Mouse (Mus musculus) hindbrain, embryonic 12.5 days (tissue): ENCODE data around the gene Golph3l. TPM values are rescaled to one million over a fixed set of nuclear protein-coding genes. Genes with fewer than 3 reads are reported as not detected.
"Not testable (repeated sequence)": the region's sequence is repeated elsewhere in the genome, so short reads cannot be mapped to it uniquely, and the experiment has no call there.

Source experiments
- ATAC-seq: fragments of 200-750 bp; cut with Nextera tagmentation; 2 replicates; pipeline ENCODE4 v1.8.0; 2017; ENCODE audit warnings: moderate TSS enrichment; ENCODE audit not compliant: low FRiP score
- H3K27ac ChIP-seq: fragments of 300-500 bp; sonication (generic); 2 replicates; pipeline ENCODE4 v1.5.1; 2016; ENCODE audit warnings: mild to moderate bottlenecking
- H3K27me3 ChIP-seq: fragments of 300-500 bp; sonication (generic); 2 replicates; pipeline ENCODE4 v1.6.1; 2016; ENCODE audit warnings: mild to moderate bottlenecking
- H3K36me3 ChIP-seq: fragments of 300-500 bp; sonication (generic); 2 replicates; pipeline ENCODE4 v1.6.1; 2016; ENCODE audit warnings: mild to moderate bottlenecking
- H3K4me1 ChIP-seq: fragments of 300-500 bp; sonication (generic); 2 replicates; pipeline ENCODE4 v1.6.1; 2016
- H3K4me2 ChIP-seq: fragments of 300-500 bp; sonication (generic); replicated peaks from 2 replicates; pipeline ENCODE4 v1.6.1; 2016; ENCODE audit warnings: mild to moderate bottlenecking
- H3K4me3 ChIP-seq: fragments of 300-500 bp; sonication (generic); 2 replicates; pipeline ENCODE4 v1.5.1; 2016; ENCODE audit warnings: mild to moderate bottlenecking
- H3K9ac ChIP-seq: fragments of 300-500 bp; sonication (generic); 2 replicates; pipeline ENCODE4 v1.6.1; 2016; ENCODE audit warnings: mild to moderate bottlenecking, moderate library complexity
- H3K9me3 ChIP-seq: fragments of 300-500 bp; sonication (generic); replicated peaks from 2 replicates; pipeline ENCODE4 v1.6.1; 2016; ENCODE audit warnings: mild to moderate bottlenecking
- WGBS: fragments of 180-500 bp; shearing (Covaris S2); methylation state at CpG from one replicate; pipeline ENCODE4 v1.1.7; 2016; 5-methylcytosine and 5-hydroxymethylcytosine counted together
- polyA plus RNA-seq: library from polyadenylated mRNA; unstranded; fragments of >200 nt; fragmentation: Nextera tagmentation; extraction: Ambion mirVana; gene quantifications from 2 replicates; pipeline ENCODE4 v1.2.1, GENCODE M21; 2016

Golph3l gene
- polyA plus RNA-seq, result 33.7 and 34.7 TPM in 2 replicates

- Histone ChIP-seq H3K9ac (peak within 1 kb of the TSS; percentile 73), H3K4me1 (peaks cover 7% of the 10 kb centered on the region; the same call in 1 of the 2 replicates), H3K4me2 (peak within 1 kb of the TSS; percentile 59), H3K27ac (peak within 1 kb of the TSS; percentile 46; the same call in 1 of the 2 replicates), H3K36me3 (peaks cover 13% of the 10 kb centered on the region), H3K27me3 (no peaks in the 10 kb centered on the region), H3K9me3 (no peaks in the 10 kb centered on the region), H3K4me3 (peak within 1 kb of the TSS; percentile 66)
- under 1% methylated on average over 12 of the region's 12 CpGs for WGBS
- peak; percentile 100 for ATAC-seq
Measured at GRCm38 (mm10) chr3:95588604-95589086, at the start of gene Golph3l. Gene Golph3l, plus strand, starts transcription at chr3:95588934.

DNA sequence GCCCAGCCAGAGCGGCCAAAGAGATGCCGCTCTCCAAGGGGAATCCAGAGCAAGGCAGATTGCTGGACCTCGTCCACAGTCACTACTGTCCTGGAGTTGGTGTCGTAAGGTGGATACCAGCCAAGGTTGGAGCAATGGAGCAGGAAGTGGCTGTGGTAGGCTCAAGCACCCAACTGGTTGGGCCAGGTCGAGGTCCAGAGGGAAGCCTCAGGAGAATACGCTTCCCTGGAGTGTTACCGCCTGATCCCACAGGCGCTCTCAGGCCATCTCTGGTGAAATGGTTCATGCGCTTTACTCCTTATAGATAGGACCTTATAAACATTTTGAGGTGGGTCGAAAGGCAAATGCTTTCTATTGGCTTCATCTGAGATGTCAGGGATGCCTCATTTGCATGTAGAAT is 49.8 kb upstream of the Golph3l start:
- H3K36me3 ChIP-seq, result no peaks in the 10 kb centered on the region
- H3K4me2 ChIP-seq, result no peak overlapping the region
- H3K4me1 ChIP-seq, result no peaks in the 10 kb centered on the region
- no peaks in the 10 kb centered on the region for H3K27me3 ChIP-seq
- WGBS, result 91% methylated on average over 10 of the region's 10 CpGs
- no peak for ATAC-seq
- no peak overlapping the region for H3K27ac ChIP-seq
- H3K9ac ChIP-seq, result no peak overlapping the region
- H3K9me3 ChIP-seq, result no peaks in the 10 kb centered on the region
- no peak overlapping the region for H3K4me3 ChIP-seq

DNA sequence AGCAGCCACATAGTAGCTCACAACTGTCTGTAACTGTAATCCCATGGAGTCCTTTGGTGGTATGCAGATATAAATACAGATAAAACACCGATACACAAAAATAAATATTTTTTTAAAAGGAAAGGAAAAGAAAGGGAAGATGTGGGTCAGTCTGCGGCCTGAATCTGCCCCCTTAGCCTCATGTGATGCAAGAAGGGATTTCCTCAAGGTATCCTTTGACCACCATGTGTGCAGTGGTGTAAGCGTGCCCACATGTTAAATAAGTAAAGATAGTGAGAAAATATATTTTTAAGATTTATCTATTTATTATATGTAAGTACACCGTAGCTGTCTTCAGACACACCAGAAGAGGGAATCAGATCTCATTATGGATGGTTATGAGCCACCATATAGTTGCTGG is 48.9 kb upstream of the Golph3l start:
- ATAC-seq, result no peak
- Histone ChIP-seq H3K4me1 (no peaks in the 10 kb centered on the region), H3K9ac (no peak overlapping the region), H3K27ac (no peak overlapping the region), H3K36me3 (no peaks in the 10 kb centered on the region), H3K4me2 (no peak overlapping the region), H3K9me3 (no peaks in the 10 kb centered on the region), H3K4me3 (no peak overlapping the region), H3K27me3 (no peaks in the 10 kb centered on the region)
- 93% methylated on average over 4 of the region's 4 CpGs for WGBS

- H3K4me3 ChIP-seq, ATAC-seq: not testable (repeated sequence)
- 87% methylated on average over 2 of the region's 2 CpGs for WGBS
Measured at GRCm38 (mm10) chr3:95541186-95541585, 47.5 kb upstream of the Golph3l start.

DNA sequence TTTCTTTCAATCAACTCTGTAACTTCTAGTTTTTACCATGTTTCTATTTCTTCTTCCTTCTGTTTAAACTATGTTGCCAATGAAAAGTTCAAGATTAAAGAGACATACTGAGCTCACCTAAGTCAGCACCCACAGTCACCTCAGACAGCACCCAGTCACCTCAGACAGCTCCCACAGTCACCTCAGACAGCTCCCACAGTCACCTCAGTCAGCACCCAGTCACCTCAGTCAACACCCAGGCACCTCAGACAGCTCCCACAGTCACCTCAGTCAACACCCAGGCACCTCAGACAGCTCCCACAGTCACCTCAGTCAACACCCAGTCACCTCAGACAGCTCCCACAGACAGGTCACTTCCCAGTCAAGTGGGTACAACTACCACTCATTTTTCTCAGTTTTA is 46.6 kb upstream of the Golph3l start:
- no peak overlapping the region for H3K4me3 ChIP-seq
- H3K27me3 ChIP-seq, result no peaks in the 10 kb centered on the region
- no peak overlapping the region for H3K27ac ChIP-seq
- H3K4me2 ChIP-seq, result no peak overlapping the region
- no peaks in the 10 kb centered on the region for H3K36me3 ChIP-seq
- no peak overlapping the region for H3K9ac ChIP-seq
- H3K4me1 ChIP-seq, result no peaks in the 10 kb centered on the region
- ATAC-seq, result no peak
- H3K9me3 ChIP-seq, result no peaks in the 10 kb centered on the region

More at GRCm38 (mm10) chr3:95541186-95541585, 47.5 kb upstream of the Golph3l start:
- H3K27me3 ChIP-seq, H3K9ac ChIP-seq, H3K27ac ChIP-seq, H3K9me3 ChIP-seq, H3K36me3 ChIP-seq, H3K4me2 ChIP-seq, H3K4me1 ChIP-seq: not testable (repeated sequence)

GRCm38 (mm10) chr3:95542981-95543380 is 45.8 kb upstream of the Golph3l start:
- WGBS, result 80% methylated on average over 7 of the region's 7 CpGs
- Histone ChIP-seq H3K27ac (no peak overlapping the region), H3K27me3 (no peaks in the 10 kb centered on the region), H3K4me3 (no peak overlapping the region), H3K4me1 (no peaks in the 10 kb centered on the region), H3K36me3 (no peaks in the 10 kb centered on the region), H3K9ac (no peak overlapping the region), H3K9me3 (no peaks in the 10 kb centered on the region), H3K4me2 (no peak overlapping the region)
- ATAC-seq, result no peak

- ATAC-seq, result no peak
- H3K9me3 ChIP-seq, result no peaks in the 10 kb centered on the region
- no peak overlapping the region for H3K4me3 ChIP-seq
- 78% methylated on average over 1 of the region's 1 CpGs for WGBS
- H3K4me1 ChIP-seq, result no peaks in the 10 kb centered on the region
- H3K27me3 ChIP-seq, result no peaks in the 10 kb centered on the region
- H3K27ac ChIP-seq, result no peak overlapping the region
- H3K9ac ChIP-seq, result no peak overlapping the region
- no peaks in the 10 kb centered on the region for H3K36me3 ChIP-seq
- no peak overlapping the region for H3K4me2 ChIP-seq
Measured at GRCm38 (mm10) chr3:95550176-95550575, 38.6 kb upstream of the Golph3l start.

DNA sequence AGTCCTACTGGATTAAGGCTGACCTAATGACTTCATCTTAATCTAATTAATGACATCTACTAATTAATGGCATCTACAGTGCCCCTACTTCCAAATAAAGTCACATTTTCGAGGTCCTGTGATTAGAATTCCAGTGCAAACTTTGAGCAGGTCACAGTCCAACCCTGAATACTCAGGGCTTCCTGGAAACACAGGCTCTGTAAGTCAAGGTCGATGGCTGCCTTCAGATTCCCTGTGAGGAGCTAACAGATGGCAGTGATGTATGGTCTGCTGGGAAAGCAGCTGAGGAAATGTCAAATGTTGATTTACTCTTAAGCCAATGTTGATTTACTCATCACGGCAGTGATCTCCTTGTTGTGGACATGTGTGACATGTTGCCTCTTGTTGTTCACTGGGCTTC is 34.7 kb upstream of the Golph3l start:
- no peak for ATAC-seq
- H3K27me3 ChIP-seq, result no peaks in the 10 kb centered on the region
- no peaks in the 10 kb centered on the region for H3K4me1 ChIP-seq
- H3K4me2 ChIP-seq, result no peak overlapping the region
- 58% methylated on average over 3 of the region's 3 CpGs for WGBS
- H3K27ac ChIP-seq, result no peak overlapping the region
- no peaks in the 10 kb centered on the region for H3K36me3 ChIP-seq
- H3K9me3 ChIP-seq, result no peaks in the 10 kb centered on the region
- H3K4me3 ChIP-seq, result no peak overlapping the region
- H3K9ac ChIP-seq, result no peak overlapping the region

DNA sequence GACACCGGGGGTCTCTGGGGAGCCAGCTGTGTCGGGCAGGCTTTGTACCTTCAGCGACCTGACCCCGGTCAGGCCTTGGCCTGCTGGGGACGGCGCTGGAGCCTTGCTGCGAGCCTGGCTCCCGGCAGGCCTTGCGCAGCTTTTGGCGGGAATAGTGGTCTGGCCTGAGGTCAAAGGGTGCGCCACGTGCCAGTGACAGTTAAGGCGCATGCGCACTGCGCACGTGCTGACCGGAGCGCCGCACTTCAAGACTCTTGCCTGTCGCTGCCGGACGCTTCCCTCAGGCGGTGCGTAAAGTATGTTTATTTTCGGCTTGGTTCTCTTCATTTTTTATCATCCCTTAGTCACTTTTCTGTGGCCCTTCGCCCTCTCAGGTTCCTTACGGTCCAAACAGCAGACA is 29.3 kb upstream of the Golph3l start, which contains the start of gene Hormad1:
Hormad1 (plus strand) TSS at position 241 of the 400 bp plus-strand sequence.
- Histone ChIP-seq H3K27ac (no peak within 1 kb of the TSS), H3K4me2 (no peak within 1 kb of the TSS), H3K9ac (no peak within 1 kb of the TSS), H3K36me3 (no peaks in the 10 kb centered on the region), H3K4me3 (no peak within 1 kb of the TSS), H3K4me1 (no peaks in the 10 kb centered on the region), H3K27me3 (no peaks in the 10 kb centered on the region), H3K9me3 (no peaks in the 10 kb centered on the region)
- ATAC-seq, result no peak
- WGBS, result 88% methylated on average over 27 of the region's 27 CpGs

DNA sequence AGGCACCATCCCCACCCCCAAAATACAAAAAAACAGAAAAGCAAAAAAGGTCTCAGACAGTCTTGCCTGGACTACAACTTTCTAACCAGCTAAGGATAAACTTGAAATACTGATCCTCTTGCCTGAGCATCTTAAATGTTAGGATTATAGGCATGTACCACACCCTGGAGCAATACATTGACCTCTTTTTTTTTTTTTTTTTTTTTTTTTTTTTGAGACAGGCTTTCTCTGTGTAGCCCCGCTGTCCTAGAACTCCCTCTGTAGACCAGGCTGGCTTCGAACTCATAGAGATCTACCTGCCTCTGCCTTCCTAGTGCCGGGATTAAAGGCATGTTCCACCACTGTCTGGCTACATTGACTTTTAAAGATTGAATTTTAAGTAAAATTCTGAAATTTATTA is 28.0 kb upstream of the Golph3l start:
- ATAC-seq, result no peak
- H3K27me3 ChIP-seq, result no peaks in the 10 kb centered on the region
- H3K4me3 ChIP-seq, result no peak overlapping the region
- no peaks in the 10 kb centered on the region for H3K9me3 ChIP-seq
- H3K9ac ChIP-seq, result no peak overlapping the region
- no peak overlapping the region for H3K4me2 ChIP-seq
- 85% methylated on average over 3 of the region's 3 CpGs for WGBS
- H3K27ac ChIP-seq, result no peak overlapping the region
- no peaks in the 10 kb centered on the region for H3K4me1 ChIP-seq
- H3K36me3 ChIP-seq, result no peaks in the 10 kb centered on the region

DNA sequence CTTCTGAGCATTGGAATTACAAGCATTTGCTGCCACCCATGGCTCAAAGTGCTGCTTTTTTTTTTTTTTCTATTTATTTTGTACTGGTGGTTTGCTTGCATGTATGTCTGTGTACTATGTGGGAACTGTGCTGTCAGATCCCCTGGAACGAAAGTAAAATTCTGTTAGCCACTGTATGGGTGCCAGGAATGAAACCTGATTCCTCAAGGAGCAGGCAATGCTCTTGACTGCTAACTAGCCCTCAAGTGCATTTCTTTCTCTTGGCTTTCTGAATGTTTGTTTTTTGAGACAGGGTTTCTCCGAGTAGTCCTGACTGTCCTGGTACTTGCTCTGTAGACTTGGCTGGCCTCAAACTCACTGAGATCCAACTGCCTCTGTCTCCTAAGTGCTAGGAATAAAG is 26.9 kb upstream of the Golph3l start:
- H3K27me3 ChIP-seq, result no peaks in the 10 kb centered on the region
- no peaks in the 10 kb centered on the region for H3K9me3 ChIP-seq
- H3K27ac ChIP-seq, result no peak overlapping the region
- no peaks in the 10 kb centered on the region for H3K36me3 ChIP-seq
- 77% methylated on average over 2 of the region's 2 CpGs for WGBS
- H3K4me3 ChIP-seq, result no peak overlapping the region
- H3K4me2 ChIP-seq, result no peak overlapping the region
- H3K9ac ChIP-seq, result no peak overlapping the region
- no peaks in the 10 kb centered on the region for H3K4me1 ChIP-seq
- no peak for ATAC-seq

DNA sequence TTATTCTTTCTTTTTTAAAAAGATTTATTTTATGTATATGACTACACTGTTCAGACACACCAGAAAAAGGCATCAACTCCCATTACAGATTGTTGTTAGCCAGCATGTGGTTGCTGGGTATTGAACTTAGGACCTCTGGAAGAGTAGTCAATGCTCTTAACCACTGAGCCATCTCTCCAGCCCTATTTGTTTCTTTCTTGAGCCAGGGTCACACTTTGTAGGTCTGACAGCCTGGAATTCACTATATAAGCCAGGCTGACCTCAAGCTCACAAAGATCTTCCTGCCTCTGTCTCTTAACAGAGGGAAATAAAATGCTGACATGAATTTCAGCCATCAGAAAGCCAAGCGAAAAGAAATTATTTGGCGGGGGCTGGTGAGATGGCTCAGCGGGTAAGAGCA is 19.1 kb upstream of the Golph3l start:
- Histone ChIP-seq H3K4me2 (no peak overlapping the region), H3K9ac (no peak overlapping the region), H3K4me3 (no peak overlapping the region), H3K4me1 (no peaks in the 10 kb centered on the region), H3K27ac (no peak overlapping the region), H3K27me3 (no peaks in the 10 kb centered on the region), H3K9me3 (no peaks in the 10 kb centered on the region), H3K36me3 (no peaks in the 10 kb centered on the region)
- no peak for ATAC-seq
- WGBS, result 91% methylated on average over 3 of the region's 3 CpGs

DNA sequence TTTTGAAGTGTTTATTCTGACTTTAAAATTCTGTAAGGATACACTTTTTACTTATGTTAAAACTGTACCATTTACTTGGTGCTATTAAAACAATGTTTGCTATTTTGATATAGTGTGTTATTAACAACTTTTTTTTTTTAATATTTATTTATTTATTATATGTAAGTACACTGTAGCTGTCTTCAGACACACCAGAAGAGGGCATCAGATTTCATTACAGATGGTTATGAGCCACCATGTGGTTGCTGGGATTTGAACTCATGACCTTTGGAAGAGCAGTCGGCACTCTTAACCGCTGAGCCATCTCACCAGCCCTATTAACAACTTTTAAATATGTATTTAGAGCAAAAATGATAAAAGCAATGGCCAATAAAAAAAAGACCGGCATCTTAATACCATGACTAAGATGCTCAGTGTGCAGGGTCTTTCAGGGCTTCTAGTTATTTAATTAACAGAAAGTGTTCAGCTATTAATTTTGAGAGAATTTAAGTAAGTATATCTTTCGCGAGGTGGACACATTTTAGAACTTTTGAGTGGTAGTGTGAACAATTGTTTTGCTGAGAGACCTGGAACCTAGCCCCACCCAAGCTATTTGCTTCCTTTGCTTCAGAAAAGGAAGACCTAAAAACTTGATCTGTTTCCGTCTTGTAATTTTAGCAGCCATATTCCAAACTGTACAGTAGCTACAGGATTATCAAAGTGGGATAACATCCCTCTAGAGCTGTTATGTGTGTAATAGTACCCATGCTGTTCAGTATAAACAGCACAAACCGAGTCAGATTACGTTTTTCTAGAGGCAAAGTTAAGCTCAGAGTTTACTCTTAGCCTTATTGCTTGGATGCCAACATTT is 755 bp upstream of the Golph3l start:
- peaks cover 9% of the 10 kb centered on the region for H3K36me3 ChIP-seq
- peak overlapping the region; percentile 66 for H3K4me3 ChIP-seq
- 54% methylated on average over 8 of the region's 8 CpGs for WGBS
- no peaks in the 10 kb centered on the region for H3K9me3 ChIP-seq
- H3K4me1 ChIP-seq, result peaks cover 7% of the 10 kb centered on the region; the same call in 1 of the 2 replicates
- ATAC-seq, result no peak; the same call in none of the 2 replicates
- H3K9ac ChIP-seq, result no peak overlapping the region
- H3K4me2 ChIP-seq, result peak overlapping the region; percentile 59
- H3K27ac ChIP-seq, result peak overlapping the region; percentile 37; the same call in 1 of the 2 replicates
- H3K27me3 ChIP-seq, result no peaks in the 10 kb centered on the region
